ENCODE assay signal across 18 mouse cellular contexts in the genomic region with DNA sequence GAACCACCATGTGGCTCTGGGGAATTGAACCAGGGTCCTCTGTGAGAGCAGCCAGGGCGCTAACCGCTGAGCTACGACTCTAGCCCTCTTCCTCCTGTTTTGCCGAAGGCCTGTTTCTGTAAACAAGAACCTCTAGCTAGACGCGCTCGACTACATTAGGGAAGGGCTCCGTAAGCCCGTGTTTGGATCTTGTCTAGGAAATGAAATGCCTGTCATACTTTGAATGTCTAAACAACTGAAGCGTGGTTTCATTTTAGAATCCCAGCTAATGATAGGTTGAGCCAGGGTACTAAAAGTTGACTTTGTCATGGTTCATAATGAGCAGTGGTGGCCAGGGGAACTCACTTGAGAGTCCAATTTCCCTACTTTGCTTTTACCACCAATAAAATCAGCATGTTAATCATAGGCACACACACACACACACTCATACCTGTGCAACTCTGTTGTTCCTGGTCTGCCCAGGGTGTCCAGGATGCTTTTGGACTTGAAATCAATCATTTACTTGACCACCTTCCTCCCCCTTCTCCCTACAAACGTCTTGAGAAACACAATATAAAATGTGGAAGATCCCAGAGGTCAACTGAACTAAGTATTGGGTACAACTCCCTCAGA. TPM values are rescaled to one million over a fixed set of nuclear protein-coding genes. Genes with fewer than 3 reads are reported as not detected.
DNase-seq lines count a peak whose midpoint lies in the region; ATAC-seq and TF ChIP-seq lines count a peak whose summit lies in the region.
"Had no signal": no experiment of that assay in that cellular context is flagged by ENCODE, and none has a peak within 500 bp of the region (broad histone marks: within the 10 kb centered on the region; RNA-seq: fewer than 3 reads in every experiment).

No protein-coding gene starts in this region.

- H3K27me3 ChIP-seq in heart, embryonic 12.5 days (replicated peaks), result peaks cover 7% of the 10 kb centered on the region
- H3K27me3 ChIP-seq in kidney, adult 2 months (replicated peaks; ENCODE audit: control insufficient read depth, insufficient read depth, low read length), result no peaks in the 10 kb centered on the region
- no peaks in the 10 kb centered on the region for H3K27me3 ChIP-seq in hindbrain, postnatal 0 days (ENCODE audit: insufficient read depth, low read length)
- H3K27me3 ChIP-seq: embryonic facial prominence, embryonic 12.5 days; heart, embryonic 15.5 days; megakaryocyte, embryonic 14.5 days; midbrain, embryonic 15.5 days had no signal

- 71% methylated on average over 11 of the region's 11 CpGs for WGBS in heart, embryonic 12.5 days
- WGBS in kidney, adult 2 months, result 30% methylated on average over 11 of the region's 11 CpGs
- WGBS in hindbrain, postnatal 0 days, result 85% methylated on average over 11 of the region's 11 CpGs

- no peak for ATAC-seq in heart, embryonic 12.5 days (ENCODE audit: insufficient number of reproducible peaks, low FRiP score)
- ATAC-seq in hindbrain, postnatal 0 days, result no peak
- ATAC-seq: liver, postnatal 0 days; midbrain, embryonic 15.5 days had no signal

- no peak overlapping the region for H3K27ac ChIP-seq in heart, embryonic 12.5 days (ENCODE audit: poor library complexity, severe bottlenecking)
- H3K27ac ChIP-seq in kidney, adult 2 months (ENCODE audit: insufficient read depth, low read depth, low read length), result peak overlapping the region; percentile 88
- no peak overlapping the region for H3K27ac ChIP-seq in hindbrain, postnatal 0 days
- H3K27ac ChIP-seq: embryonic facial prominence, embryonic 12.5 days; heart, embryonic 15.5 days; hindbrain, embryonic 14.5 days; midbrain, embryonic 15.5 days had no signal

- TF ChIP-seq CTCF in kidney, adult 2 months (conservative IDR thresholded peaks at IDR 0.05; ENCODE audit: insufficient read depth, insufficient read length, low read depth, low read length), result no peak
- no peak for TF ChIP-seq CTCF in hindbrain, postnatal 0 days (IDR thresholded peaks at IDR 0.05; ENCODE audit: low read depth)

- no peak overlapping the region for H3K9ac ChIP-seq in heart, embryonic 12.5 days
- no peak overlapping the region for H3K9ac ChIP-seq in hindbrain, postnatal 0 days (replicated peaks; ENCODE audit: low read length)
- H3K9ac ChIP-seq: embryonic facial prominence, embryonic 12.5 days; heart, embryonic 15.5 days; hindbrain, embryonic 14.5 days; liver, postnatal 0 days; midbrain, embryonic 15.5 days had no signal

- intact Hi-C loops in heart, postnatal 10 days (cut with DNase I), result no loop called here

- no peaks in the 10 kb centered on the region for H3K36me3 ChIP-seq in heart, embryonic 12.5 days
- H3K36me3 ChIP-seq in kidney, adult 2 months (ENCODE audit: control insufficient read depth, insufficient read depth, low read length), result no peaks in the 10 kb centered on the region
- H3K36me3 ChIP-seq in hindbrain, postnatal 0 days (ENCODE audit: insufficient read depth, low read length), result no peaks in the 10 kb centered on the region
- H3K36me3 ChIP-seq: embryonic facial prominence, embryonic 12.5 days; heart, embryonic 15.5 days; midbrain, embryonic 15.5 days had no signal

- no peaks in the 10 kb centered on the region for H3K9me3 ChIP-seq in heart, embryonic 12.5 days (replicated peaks)
- no peaks in the 10 kb centered on the region for H3K9me3 ChIP-seq in hindbrain, postnatal 0 days (ENCODE audit: low read length)
- H3K9me3 ChIP-seq: embryonic facial prominence, embryonic 12.5 days; heart, embryonic 15.5 days; megakaryocyte, embryonic 14.5 days; midbrain, embryonic 15.5 days had no signal

- H3K4me1 ChIP-seq in heart, embryonic 12.5 days (replicated peaks), result no peaks in the 10 kb centered on the region
- H3K4me1 ChIP-seq in kidney, adult 2 months (ENCODE audit: control insufficient read depth, insufficient read depth, low read length), result peaks cover 14% of the 10 kb centered on the region
- H3K4me1 ChIP-seq in hindbrain, postnatal 0 days (ENCODE audit: insufficient read depth, low read length), result no peaks in the 10 kb centered on the region
- H3K4me1 ChIP-seq: embryonic facial prominence, embryonic 12.5 days; midbrain, embryonic 15.5 days had no signal

- no peak overlapping the region for H3K4me3 ChIP-seq in heart, embryonic 12.5 days
- H3K4me3 ChIP-seq in kidney, adult 2 months (ENCODE audit: insufficient read depth, low read depth, low read length), result no peak overlapping the region
- no peak overlapping the region for H3K4me3 ChIP-seq in hindbrain, postnatal 0 days (ENCODE audit: low read length)
- H3K4me3 ChIP-seq: embryonic facial prominence, embryonic 12.5 days; heart, embryonic 15.5 days; megakaryocyte, embryonic 14.5 days; midbrain, embryonic 15.5 days had no signal

- no peak overlapping the region for H3K4me2 ChIP-seq in heart, embryonic 12.5 days
- H3K4me2 ChIP-seq in hindbrain, postnatal 0 days (ENCODE audit: low read depth, low read length), result no peak overlapping the region
- H3K4me2 ChIP-seq: embryonic facial prominence, embryonic 12.5 days; heart, embryonic 15.5 days; hindbrain, embryonic 14.5 days; midbrain, embryonic 15.5 days had no signal

- peak; percentile 7 to 22 for DNase-seq in heart, postnatal 10 days
- peak; percentile 67 for DNase-seq in Muller cell, postnatal 12 days (ENCODE audit: inconsistent ontology term)
- peak; percentile 81 for DNase-seq in kidney, adult 2 months
- peak; percentile 68 for DNase-seq in kidney, postnatal 14 days
- no peak for DNase-seq in left cerebral cortex, adult 18-20 months (ENCODE audit: low spot score in 2 of 2)
- DNase-seq in hindbrain, postnatal 0 days (ENCODE audit: low spot score), result no peak
- DNase-seq: cerebellum, adult 8-10 months; gastrocnemius, postnatal 14 days; liver; liver, postnatal 0 days; retina, postnatal 1 day; thymus, adult 2 months had no signal

- TF ChIP-seq POLR2A in kidney, adult 2 months (IDR thresholded peaks at IDR 0.05; ENCODE audit: low read depth, low read length), result no peak

RNA-seq across cellular contexts. Expression of gene Elovl7, which starts 31.0 kb away (rescaled TPM):
- total RNA-seq in heart, postnatal 10 days (2021), result under 1 TPM; 0.41 to 0.50 TPM
- 1.3 and 1.5 TPM in 2 replicates for polyA plus RNA-seq in heart, embryonic 12.5 days (2016; fragmentation: Nextera tagmentation; extraction: Ambion mirVana)
- 17.2 and 20.9 TPM in 2 replicates for polyA plus RNA-seq in kidney, adult 2 months (2012; rRNA removed)
- 1 to 10 TPM; 5.9 to 6.0 TPM for total RNA-seq in left cerebral cortex, adult 18-20 months (2021)
- 1.7 and 4.0 TPM in 2 replicates for total RNA-seq in hindbrain, postnatal 0 days (2014; rRNA removed)
- polyA plus RNA-seq in hindbrain, postnatal 0 days (2015; fragmentation: Nextera tagmentation; extraction: Ambion mirVana), result 5.2 and 6.8 TPM in 2 replicates

Comparison
In these comparisons a context has a peak if more than half of its experiments do, and no peak if none do; other contexts are left out.
1. DNase-seq: peak in heart, postnatal 10 days (2 of 2), Muller cell, postnatal 12 days (single experiment), kidney, adult 2 months (single experiment) and kidney, postnatal 14 days (single experiment); none in left cerebral cortex, adult 18-20 months (0 of 2) and hindbrain, postnatal 0 days (single experiment).